Mouse (Mus musculus) thymus, adult 2 months (tissue): ENCODE measurements around the gene Boll. TPM values are rescaled to one million over a fixed set of nuclear protein-coding genes. Genes with fewer than 3 reads are reported as not detected.
A peak's percentile ranks its signal among the peaks of the same experiment; 100 is the strongest.

Experiments used
- DNase-seq: peaks from one replicate; pipeline ENCODE4 v3.0.0; 2021
- H3K27ac ChIP-seq: fragments of 200-500 bp; 2 replicates; pipeline ENCODE4 v1.5.1; 2012; ENCODE audit warnings: low read length, control low read depth; ENCODE audit not compliant: control insufficient read depth, insufficient read depth
- H3K27me3 ChIP-seq: fragments of 200-500 bp; 2 replicates; pipeline ENCODE4 v1.6.1; 2012; ENCODE audit warnings: mild to moderate bottlenecking, low read length, moderate library complexity, mixed read lengths; ENCODE audit not compliant: control insufficient read depth, insufficient read depth
- H3K36me3 ChIP-seq: fragments of 200-500 bp; 2 replicates; pipeline ENCODE4 v1.6.1; 2012; ENCODE audit warnings: mild to moderate bottlenecking, low read length, moderate library complexity; ENCODE audit not compliant: control insufficient read depth, insufficient read depth
- H3K4me1 ChIP-seq: fragments of 200-500 bp; replicated peaks from 2 replicates; pipeline ENCODE4 v1.6.1; 2012; ENCODE audit warnings: low read length; ENCODE audit not compliant: control insufficient read depth, insufficient read depth
- H3K4me3 ChIP-seq: fragments of 200-500 bp; 2 replicates; pipeline ENCODE4 v1.5.1; 2012; ENCODE audit warnings: mild to moderate bottlenecking, low read length, control low read depth, moderate library complexity; ENCODE audit not compliant: control insufficient read depth, insufficient read depth
- CTCF ChIP-seq: fragments of 200-500 bp; IDR thresholded peaks from 2 replicates; pipeline ENCODE4 v1.5.1; 2012; ENCODE audit warnings: mild to moderate bottlenecking, control low read depth, low read length, moderate library complexity, borderline replicate concordance; ENCODE audit not compliant: control insufficient read depth, poor library complexity, insufficient read depth; ENCODE audit errors: extremely low read depth
- POLR2A ChIP-seq: fragments of 200-500 bp; IDR thresholded peaks from 2 replicates; pipeline ENCODE4 v1.6.1; 2012; ENCODE audit warnings: mild to moderate bottlenecking, low read length, control low read depth, moderate library complexity; ENCODE audit not compliant: control insufficient read depth, poor library complexity, insufficient read depth; ENCODE audit errors: extremely low read depth
- WGBS: fragments of 180-500 bp; shearing (Covaris S2); methylation state at CpG from one replicate; pipeline ENCODE4 v1.1.7; 2018; 5-methylcytosine and 5-hydroxymethylcytosine counted together
- polyA plus RNA-seq: library from polyadenylated mRNA; depleted of rRNA; stranded (reverse); fragments of >200 nt; gene quantifications from 2 replicates; pipeline ENCODE4 v1.2.3, GENCODE M21; 2012

The Boll gene
- polyA plus RNA-seq, 1 experiment, result 1.3 TPM

GRCm38 (mm10) chr1:55211081-55211480 lies 152.2 kb downstream of the Boll start:
- Histone ChIP-seq H3K27ac (no peak overlapping the region), H3K4me1 (peaks cover 28% of the 10 kb centered on the region), H3K4me3 (no peak overlapping the region), H3K36me3 (no peaks in the 10 kb centered on the region), H3K27me3 (no peaks in the 10 kb centered on the region)
- WGBS, result 89% methylated on average over 8 of the region's 8 CpGs
- no peak for TF ChIP-seq POLR2A
- no peak for TF ChIP-seq CTCF
- DNase-seq, result no peak

GRCm38 (mm10) chr1:55210202-55210965 lies 152.9 kb downstream of the Boll start:
- peak; percentile 70 for DNase-seq
- Histone ChIP-seq H3K4me1 (peaks cover 21% of the 10 kb centered on the region), H3K27ac (peak overlapping the region; percentile 73), H3K27me3 (no peaks in the 10 kb centered on the region), H3K4me3 (peak overlapping the region; percentile 27; the same call in 1 of the 2 replicates), H3K36me3 (no peaks in the 10 kb centered on the region)
- TF ChIP-seq CTCF (no peak), POLR2A (peak; percentile 55)
- WGBS, result 18% methylated on average over 12 of the region's 12 CpGs

- WGBS, result 42% methylated on average over 5 of the region's 5 CpGs
- Histone ChIP-seq H3K4me1 (peaks cover 21% of the 10 kb centered on the region), H3K36me3 (no peaks in the 10 kb centered on the region), H3K27ac (peak overlapping the region; percentile 94), H3K27me3 (no peaks in the 10 kb centered on the region), H3K4me3 (no peak overlapping the region)
- TF ChIP-seq CTCF (no peak), POLR2A (no peak)
- peak; percentile 26 for DNase-seq
Observed at GRCm38 (mm10) chr1:55208500-55209140, 154.6 kb downstream of the Boll start.

DNA sequence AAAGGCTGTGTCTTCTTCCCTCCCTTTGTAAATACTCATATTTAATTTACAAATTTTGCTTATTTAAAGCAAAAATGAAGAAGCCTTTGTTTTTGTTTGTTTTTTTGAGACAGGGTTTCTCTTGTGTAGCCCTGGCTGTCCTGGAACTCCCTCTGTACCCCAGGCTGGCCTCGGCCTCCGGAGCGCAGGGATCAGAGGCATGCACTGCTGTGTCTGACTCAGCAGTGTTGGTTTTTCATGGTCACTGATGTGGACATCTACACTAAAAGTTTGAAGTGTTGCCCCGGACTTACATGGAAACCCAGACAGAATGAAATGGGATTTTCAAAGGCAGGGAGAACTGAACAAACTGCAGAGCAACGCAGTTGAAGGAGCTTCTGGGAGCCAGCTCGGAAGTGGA lies 155.7 kb downstream of the Boll start:
- WGBS, result 96% methylated on average over 6 of the region's 6 CpGs
- TF ChIP-seq POLR2A, result no peak
- TF ChIP-seq CTCF, result no peak
- no peaks in the 10 kb centered on the region for H3K27me3 ChIP-seq
- no peak overlapping the region for H3K4me3 ChIP-seq
- H3K36me3 ChIP-seq, result no peaks in the 10 kb centered on the region
- H3K27ac ChIP-seq, result no peak overlapping the region
- DNase-seq, result no peak
- H3K4me1 ChIP-seq, result peaks cover 21% of the 10 kb centered on the region

DNA sequence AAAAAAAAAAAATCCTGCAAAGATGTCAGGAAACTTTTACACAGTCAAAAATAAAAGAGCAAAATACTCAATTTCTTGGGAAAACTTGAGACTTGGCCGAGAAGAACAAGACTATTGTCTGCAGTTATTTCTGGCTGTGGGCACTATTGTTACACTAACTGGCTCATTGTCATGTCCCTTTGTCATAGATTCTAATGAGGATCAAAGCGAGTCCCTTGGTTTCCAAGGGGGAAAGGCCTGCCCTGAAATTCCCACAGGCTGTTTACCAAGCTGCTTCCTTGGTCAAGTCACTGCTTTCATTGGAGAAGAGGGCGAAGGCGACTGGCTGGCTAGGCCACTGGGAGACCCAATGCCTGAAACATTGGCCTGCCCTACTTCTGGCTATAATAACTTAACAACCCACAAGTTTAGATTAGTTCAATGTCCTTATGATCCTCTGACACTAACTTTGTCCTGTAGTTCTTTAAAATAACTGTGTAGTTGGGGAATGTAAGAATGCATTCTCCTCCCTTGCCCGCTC lies 157.4 kb downstream of the Boll start:
- no peak for TF ChIP-seq POLR2A
- WGBS, result 95% methylated on average over 5 of the region's 5 CpGs

GRCm38 (mm10) chr1:55201850-55202752 lies 161.2 kb downstream of the Boll start:
- Histone ChIP-seq H3K27ac (no peak overlapping the region), H3K36me3 (no peaks in the 10 kb centered on the region), H3K27me3 (no peaks in the 10 kb centered on the region), H3K4me3 (no peak overlapping the region), H3K4me1 (peaks cover 6% of the 10 kb centered on the region; the same call in 1 of the 2 replicates)
- no peak for TF ChIP-seq CTCF
- no peak for TF ChIP-seq POLR2A
- 80% methylated on average over 18 of the region's 18 CpGs for WGBS
- no peak for DNase-seq

More for the DNA sequence above, 157.4 kb downstream of the Boll start:
- Histone ChIP-seq H3K36me3 (no peaks in the 10 kb centered on the region), H3K4me1 (peaks cover 18% of the 10 kb centered on the region), H3K27ac (no peak overlapping the region), H3K4me3 (no peak overlapping the region), H3K27me3 (no peaks in the 10 kb centered on the region)
- DNase-seq, result no peak
